Mouse (Mus musculus): ENCODE results near the gene Csmd2. TPM values are rescaled to one million over a fixed set of nuclear protein-coding genes. Genes with fewer than 3 reads are reported as not detected.

The Csmd2 gene
- polyA plus RNA-seq, 1 experiment from 2014 or later = 0.05 TPM

DNA sequence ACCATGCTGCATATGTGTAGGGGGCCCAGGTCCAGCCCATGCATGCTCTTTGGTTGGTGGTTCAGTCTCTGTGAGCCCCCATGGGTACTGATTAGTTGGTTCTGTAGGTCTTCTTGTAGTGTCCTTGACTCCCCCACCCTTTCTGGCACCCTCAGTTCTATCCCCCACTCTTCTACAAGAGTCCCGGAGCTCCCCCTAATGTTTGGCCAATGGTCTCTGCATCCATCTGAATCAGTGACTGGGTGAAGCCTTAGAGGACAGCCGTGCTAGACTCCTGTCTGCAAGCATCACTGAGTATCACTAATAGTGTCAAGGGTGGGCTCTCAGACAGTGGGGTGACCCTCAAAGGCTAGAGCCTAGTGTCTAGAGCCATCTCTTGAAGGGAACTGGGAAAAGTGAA is 497.0 kb downstream of the Csmd2 start:
- no peak overlapping the region for H3K4me3 ChIP-seq (ENCODE audit: low read depth, low read length)
- H3K27me3 ChIP-seq (replicated peaks; ENCODE audit: control insufficient read depth, insufficient read depth, low read length) = no peaks in the 10 kb centered on the region
- no peaks in the 10 kb centered on the region for H3K36me3 ChIP-seq (ENCODE audit: control insufficient read depth, insufficient read depth)
- no peak overlapping the region for H3K27ac ChIP-seq (ENCODE audit: low read depth, low read length)
- ATAC-seq = no peak
- H3K9ac ChIP-seq (ENCODE audit: low read depth, low read length) = no peak overlapping the region
- no peaks in the 10 kb centered on the region for H3K9me3 ChIP-seq (ENCODE audit: control insufficient read depth)
- TF ChIP-seq CTCF (IDR thresholded peaks at IDR 0.05; ENCODE audit: low read depth) = 0 out of 2 replicates have a peak, but pooled peaks have one; percentile 16
- H3K4me2 ChIP-seq (replicated peaks; ENCODE audit: low read depth) = no peak overlapping the region
- WGBS = 64% methylated on average over 2 of the region's 2 CpGs
- no peaks in the 10 kb centered on the region for H3K4me1 ChIP-seq (replicated peaks; ENCODE audit: control insufficient read depth, insufficient read depth, low read length)

DNA sequence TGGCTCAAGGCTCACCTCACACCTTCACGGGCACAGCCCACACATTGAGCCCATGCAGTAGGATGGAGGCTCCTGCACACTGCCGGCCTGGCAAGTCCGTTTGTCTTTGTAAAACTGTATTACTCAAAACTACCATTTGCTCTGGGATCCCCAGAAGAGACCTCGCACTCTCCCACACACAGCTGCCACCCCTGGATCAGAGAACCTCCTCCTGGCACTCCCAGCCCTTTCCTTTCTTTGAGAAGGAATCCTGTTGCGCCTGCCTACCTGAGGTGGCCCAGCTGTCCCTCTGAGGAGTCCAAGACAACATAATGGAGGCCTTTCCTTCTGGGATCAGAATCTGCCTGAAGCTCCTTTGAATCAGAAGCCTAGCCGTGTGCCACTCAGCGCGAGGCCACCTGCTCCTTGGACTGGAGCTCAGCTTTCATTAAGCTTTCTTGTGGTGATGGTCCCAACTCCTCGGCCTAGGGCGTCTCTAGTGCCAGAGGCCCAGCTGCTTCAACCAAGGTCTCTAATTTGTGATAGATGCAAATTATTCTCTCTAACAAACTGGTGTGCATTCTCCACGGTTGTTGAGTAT is 502.0 kb downstream of the Csmd2 start:
- Histone ChIP-seq H3K36me3 (ENCODE audit: control insufficient read depth, insufficient read depth) (no peaks in the 10 kb centered on the region), H3K9ac (ENCODE audit: low read depth, low read length) (no peak overlapping the region), H3K4me2 (replicated peaks; ENCODE audit: low read depth) (no peak overlapping the region), H3K27me3 (replicated peaks; ENCODE audit: control insufficient read depth, insufficient read depth, low read length) (no peaks in the 10 kb centered on the region), H3K9me3 (ENCODE audit: control insufficient read depth) (no peaks in the 10 kb centered on the region), H3K27ac (ENCODE audit: low read depth, low read length) (no peak overlapping the region), H3K4me1 (replicated peaks; ENCODE audit: control insufficient read depth, insufficient read depth, low read length) (no peaks in the 10 kb centered on the region), H3K4me3 (ENCODE audit: low read depth, low read length) (no peak overlapping the region)
- no peak for TF ChIP-seq CTCF (IDR thresholded peaks at IDR 0.05; ENCODE audit: low read depth)
- no peak for ATAC-seq
- 87% methylated on average over 11 of the region's 11 CpGs for WGBS

DNA sequence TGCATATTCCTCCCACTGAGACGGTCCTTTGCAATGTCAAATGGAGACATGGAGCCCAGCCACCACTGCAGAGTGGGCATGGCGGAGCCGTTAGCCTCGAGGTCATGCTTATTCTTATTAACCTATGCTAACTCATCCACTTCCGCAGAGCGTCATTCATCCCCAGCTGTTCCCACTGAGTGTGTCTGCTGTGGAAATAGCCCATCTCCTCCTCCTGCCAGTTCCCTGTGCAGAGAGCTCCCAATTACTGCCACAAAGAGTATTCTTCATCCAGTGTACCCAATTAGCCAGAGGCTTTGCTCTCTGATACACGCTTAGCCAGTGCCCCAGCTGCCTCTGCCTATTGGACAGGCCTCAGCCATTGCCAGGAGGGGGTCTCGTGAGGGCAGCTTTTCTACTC is 504.4 kb downstream of the Csmd2 start:
- Histone ChIP-seq H3K27me3 (replicated peaks; ENCODE audit: control insufficient read depth, insufficient read depth, low read length) (no peaks in the 10 kb centered on the region), H3K9me3 (ENCODE audit: control insufficient read depth) (no peaks in the 10 kb centered on the region)
- 68% methylated on average over 8 of the region's 8 CpGs for WGBS

DNA sequence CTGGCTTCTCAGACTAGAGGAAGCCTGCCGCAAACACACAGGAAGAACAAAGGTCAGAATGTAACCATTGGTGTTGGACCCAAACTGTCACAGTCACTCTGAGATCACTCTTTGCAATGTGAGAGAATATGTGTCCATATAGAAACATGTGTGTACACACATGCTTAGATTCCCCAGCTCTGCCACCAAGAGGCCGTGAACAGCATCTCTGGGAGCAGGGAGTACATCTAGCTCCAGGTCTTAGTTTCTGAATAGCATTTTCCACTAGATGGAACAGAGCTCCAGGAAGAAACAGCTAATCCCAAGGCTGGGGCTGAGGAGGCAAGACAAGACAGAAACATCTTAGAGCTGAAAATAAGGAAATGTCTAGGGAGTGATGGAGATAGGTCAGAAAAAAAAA is 512.3 kb downstream of the Csmd2 start:
- Histone ChIP-seq H3K9me3 (ENCODE audit: control insufficient read depth) (no peaks in the 10 kb centered on the region), H3K9ac (ENCODE audit: low read depth, low read length) (no peak overlapping the region), H3K36me3 (ENCODE audit: control insufficient read depth, insufficient read depth) (no peaks in the 10 kb centered on the region), H3K27me3 (replicated peaks; ENCODE audit: control insufficient read depth, insufficient read depth, low read length) (no peaks in the 10 kb centered on the region), H3K4me1 (replicated peaks; ENCODE audit: control insufficient read depth, insufficient read depth, low read length) (no peaks in the 10 kb centered on the region), H3K4me2 (replicated peaks; ENCODE audit: low read depth) (no peak overlapping the region), H3K27ac (ENCODE audit: low read depth, low read length) (no peak overlapping the region), H3K4me3 (ENCODE audit: low read depth, low read length) (no peak overlapping the region)
- 53% methylated on average over 2 of the region's 2 CpGs for WGBS
- peak; percentile 31; the same call in 1 of the 2 replicates for TF ChIP-seq CTCF (IDR thresholded peaks at IDR 0.05; ENCODE audit: low read depth)
- ATAC-seq = no peak

More for the DNA sequence above, 504.4 kb downstream of the Csmd2 start:
- no peak for ATAC-seq
- Histone ChIP-seq H3K36me3 (ENCODE audit: control insufficient read depth, insufficient read depth) (no peaks in the 10 kb centered on the region), H3K4me2 (replicated peaks; ENCODE audit: low read depth) (no peak overlapping the region), H3K27ac (ENCODE audit: low read depth, low read length) (no peak overlapping the region), H3K4me1 (replicated peaks; ENCODE audit: control insufficient read depth, insufficient read depth, low read length) (no peaks in the 10 kb centered on the region), H3K9ac (ENCODE audit: low read depth, low read length) (no peak overlapping the region), H3K4me3 (ENCODE audit: low read depth, low read length) (no peak overlapping the region)
- no peak for TF ChIP-seq CTCF (IDR thresholded peaks at IDR 0.05; ENCODE audit: low read depth)

DNA sequence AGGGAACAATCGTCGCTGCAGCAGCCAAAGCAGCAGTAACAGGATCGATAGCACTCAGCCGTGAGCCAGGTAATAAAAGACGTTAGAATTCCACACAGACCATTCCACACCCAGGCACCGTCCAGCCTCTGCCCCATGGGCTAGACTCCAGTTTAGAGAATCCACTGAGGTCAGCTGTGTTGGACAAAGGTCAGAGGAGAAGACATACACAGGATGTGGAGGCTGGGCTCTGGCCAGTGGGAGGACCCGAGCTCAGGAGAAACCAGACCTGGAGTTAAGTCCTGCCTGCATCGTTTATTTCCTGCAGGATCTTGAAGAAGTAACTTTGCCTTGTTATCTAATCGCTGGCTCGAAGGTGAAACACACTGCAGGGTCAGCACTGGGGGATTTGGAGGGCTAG is 519.2 kb downstream of the Csmd2 start:
- Histone ChIP-seq H3K4me3 (ENCODE audit: low read depth, low read length) (no peak overlapping the region), H3K27me3 (replicated peaks; ENCODE audit: control insufficient read depth, insufficient read depth, low read length) (no peaks in the 10 kb centered on the region), H3K27ac (ENCODE audit: low read depth, low read length) (no peak overlapping the region), H3K9ac (ENCODE audit: low read depth, low read length) (no peak overlapping the region), H3K4me2 (replicated peaks; ENCODE audit: low read depth) (no peak overlapping the region), H3K36me3 (ENCODE audit: control insufficient read depth, insufficient read depth) (no peaks in the 10 kb centered on the region), H3K9me3 (ENCODE audit: control insufficient read depth) (no peaks in the 10 kb centered on the region), H3K4me1 (replicated peaks; ENCODE audit: control insufficient read depth, insufficient read depth, low read length) (no peaks in the 10 kb centered on the region)
- ATAC-seq = no peak
- WGBS = 21% methylated on average over 10 of the region's 10 CpGs
- no peak for TF ChIP-seq CTCF (IDR thresholded peaks at IDR 0.05; ENCODE audit: low read depth)

DNA sequence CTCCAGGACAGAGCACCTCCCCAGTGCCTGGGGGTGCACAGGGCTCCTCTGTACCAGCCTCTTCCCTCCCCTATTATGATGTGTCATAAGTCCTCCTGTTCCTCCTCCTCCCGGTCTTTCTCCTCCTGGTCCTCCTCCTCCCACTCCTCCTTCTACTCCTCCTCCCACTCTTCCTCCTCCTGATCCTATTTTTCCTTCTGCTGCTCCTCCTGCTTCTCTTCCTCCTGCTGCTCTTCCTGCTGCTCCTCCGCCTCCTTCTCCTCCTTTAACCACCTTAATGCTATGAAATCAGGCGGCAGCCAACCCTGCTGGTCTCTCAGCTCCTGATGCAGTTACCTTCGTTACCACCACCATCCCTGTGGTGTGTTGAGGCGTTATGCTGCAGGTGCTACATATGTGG is 522.2 kb downstream of the Csmd2 start:
- no peak overlapping the region for H3K4me2 ChIP-seq (replicated peaks; ENCODE audit: low read depth)
- no peak overlapping the region for H3K9ac ChIP-seq (ENCODE audit: low read depth, low read length)
- WGBS = 78% methylated on average over 5 of the region's 5 CpGs
- H3K27ac ChIP-seq (ENCODE audit: low read depth, low read length) = no peak overlapping the region
- no peaks in the 10 kb centered on the region for H3K4me1 ChIP-seq (replicated peaks; ENCODE audit: control insufficient read depth, insufficient read depth, low read length)
- no peak overlapping the region for H3K4me3 ChIP-seq (ENCODE audit: low read depth, low read length)
- H3K27me3 ChIP-seq (replicated peaks; ENCODE audit: control insufficient read depth, insufficient read depth, low read length) = no peaks in the 10 kb centered on the region
- no peaks in the 10 kb centered on the region for H3K9me3 ChIP-seq (ENCODE audit: control insufficient read depth)
- no peak for ATAC-seq
- no peaks in the 10 kb centered on the region for H3K36me3 ChIP-seq (ENCODE audit: control insufficient read depth, insufficient read depth)
- no peak for TF ChIP-seq CTCF (IDR thresholded peaks at IDR 0.05; ENCODE audit: low read depth)

DNA sequence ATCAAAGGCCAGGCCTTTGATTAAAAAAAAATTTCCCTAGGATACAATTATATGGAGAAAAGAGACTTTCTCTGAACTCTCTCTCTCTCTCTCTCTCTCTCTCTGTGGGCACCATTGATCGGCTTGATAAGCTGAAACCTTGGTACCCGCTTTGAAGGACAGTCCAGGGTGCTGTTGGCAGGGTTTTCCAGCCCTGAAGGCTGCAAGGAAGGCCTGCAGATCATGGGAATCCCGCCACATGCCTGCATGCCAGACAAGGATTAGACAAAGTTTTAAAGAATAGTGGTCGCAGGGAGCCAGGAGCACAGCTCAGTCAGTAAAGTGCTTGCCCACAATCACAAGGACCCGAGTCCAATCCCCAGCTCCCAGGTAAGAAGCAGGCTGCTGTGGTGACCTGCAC is 526.8 kb downstream of the Csmd2 start:
- no peaks in the 10 kb centered on the region for H3K27me3 ChIP-seq (replicated peaks; ENCODE audit: control insufficient read depth, insufficient read depth, low read length)
- ATAC-seq = no peak
- no peaks in the 10 kb centered on the region for H3K9me3 ChIP-seq (ENCODE audit: control insufficient read depth)
- H3K4me1 ChIP-seq (replicated peaks; ENCODE audit: control insufficient read depth, insufficient read depth, low read length) = no peaks in the 10 kb centered on the region
- H3K9ac ChIP-seq (ENCODE audit: low read depth, low read length) = no peak overlapping the region
- H3K36me3 ChIP-seq (ENCODE audit: control insufficient read depth, insufficient read depth) = no peaks in the 10 kb centered on the region
- WGBS = 76% methylated on average over 5 of the region's 5 CpGs
- no peak for TF ChIP-seq CTCF (IDR thresholded peaks at IDR 0.05; ENCODE audit: low read depth)
- H3K27ac ChIP-seq (ENCODE audit: low read depth, low read length) = no peak overlapping the region
- no peak overlapping the region for H3K4me2 ChIP-seq (replicated peaks; ENCODE audit: low read depth)
- H3K4me3 ChIP-seq (ENCODE audit: low read depth, low read length) = no peak overlapping the region

Data from intestine, postnatal 0 days (tissue).